Mouse (Mus musculus) thymus, adult 2 months (tissue): ENCODE measurements around the gene Rpl15.
"Not testable (repeated sequence)": the region's sequence is repeated elsewhere in the genome, so short reads cannot be mapped to it uniquely, and the experiment has no call there.

Source experiments
- CTCF ChIP-seq: fragments of 200-500 bp; IDR thresholded peaks from 2 replicates; pipeline ENCODE4 v1.5.1; 2012; ENCODE audit warnings: mild to moderate bottlenecking, control low read depth, low read length, moderate library complexity, borderline replicate concordance; ENCODE audit not compliant: control insufficient read depth, poor library complexity, insufficient read depth; ENCODE audit errors: extremely low read depth
- POLR2A ChIP-seq: fragments of 200-500 bp; IDR thresholded peaks from 2 replicates; pipeline ENCODE4 v1.6.1; 2012; ENCODE audit warnings: mild to moderate bottlenecking, low read length, control low read depth, moderate library complexity; ENCODE audit not compliant: control insufficient read depth, poor library complexity, insufficient read depth; ENCODE audit errors: extremely low read depth

GRCm38 (mm10) chr14:18226181-18226580 lies 45.0 kb downstream of the Rpl15 start:
- not testable (repeated sequence) for TF ChIP-seq CTCF, POLR2A
